Mouse (Mus musculus) G1E (cell line): ENCODE results near the gene Olfr67. TPM values are rescaled to one million over a fixed set of nuclear protein-coding genes. Genes with fewer than 3 reads are reported as not detected.
"Not testable (repeated sequence)": the region's sequence is repeated elsewhere in the genome, so short reads cannot be mapped to it uniquely, and the experiment has no call there.

ENCODE experiments used
- ATAC-seq: 2 replicates; pipeline ENCODE4 v1.8.0; 2016; ENCODE audit warnings: mild to moderate bottlenecking; ENCODE audit not compliant: insufficient number of reproducible peaks, poor library complexity, low FRiP score, severe bottlenecking; ENCODE audit errors: extremely low read depth
- DNase-seq: peaks from one replicate; pipeline ENCODE4 v3.0.0; 2012; ENCODE audit warnings: low spot score
- H3K27me3 ChIP-seq: 2 replicates; pipeline ENCODE4 v1.6.1; 2012; ENCODE audit warnings: mild to moderate bottlenecking, low read length, inconsistent platforms; ENCODE audit not compliant: insufficient read depth
- H3K36me3 ChIP-seq: replicated peaks from 2 replicates; pipeline ENCODE3; 2012; ENCODE audit warnings: mild to moderate bottlenecking, inconsistent platforms
- H3K4me1 ChIP-seq: 2 replicates; pipeline ENCODE4 v1.6.1; 2012; ENCODE audit warnings: low read depth, low read length, inconsistent platforms, mixed read lengths; ENCODE audit not compliant: insufficient read depth
- H3K4me3 ChIP-seq: 2 replicates; pipeline ENCODE4 v1.5.1; 2012; ENCODE audit warnings: low read depth, mild to moderate bottlenecking, inconsistent platforms, low read length, moderate library complexity, mixed read lengths
- H3K9me3 ChIP-seq: replicated peaks from 2 replicates; pipeline ENCODE4 v1.6.1; 2012; ENCODE audit warnings: inconsistent platforms
- CTCF ChIP-seq: IDR thresholded peaks from 2 replicates; pipeline ENCODE4 v1.5.1; 2012; ENCODE audit warnings: low read depth, low read length, inconsistent platforms, mixed read lengths
- GATA1 ChIP-seq: IDR thresholded peaks from 2 replicates; pipeline ENCODE4 v1.6.1; 2012; ENCODE audit warnings: borderline replicate concordance, low read length, inconsistent platforms, mixed read lengths
- GATA2 ChIP-seq: IDR thresholded peaks from 2 replicates; pipeline ENCODE4 v1.6.1; 2012; ENCODE audit warnings: low read depth, low read length, inconsistent platforms, borderline replicate concordance
- POLR2AphosphoS5 ChIP-seq: IDR thresholded peaks from 2 replicates; pipeline ENCODE4 v1.6.1; 2012; ENCODE audit warnings: low read depth, low read length, inconsistent platforms; ENCODE audit not compliant: insufficient replicate concordance
- TAL1 ChIP-seq: conservative IDR thresholded peaks from 2 replicates; pipeline ENCODE4 v1.6.1; 2012; ENCODE audit warnings: low read depth, low read length, inconsistent platforms, mixed read lengths
- polyA plus RNA-seq: library from polyadenylated mRNA; stranded (reverse); fragments of >175 nt; gene quantifications from 2 replicates; pipeline ENCODE4 v1.2.3, GENCODE M21; 2012
- total RNA-seq, 2 experiments: library from RNA; stranded (forward) in 1 of 2; stranded (reverse) in 1 of 2; fragments of 200-1000 nt in 1 of 2; fragments of >200 nt in 1 of 2; fragmentation: Nextera tagmentation in 1 of 2; gene quantifications; 2 replicates each; pipeline ENCODE4 v1.2.3; 2014 to 2017

The Olfr67 gene
- total and polyA plus RNA-seq, 3 experiments, result 0.01 TPM; not detected in 2

GRCm38 (mm10) chr7:103824597-103824996 lies 33.0 kb upstream of the Olfr67 start:
- no peak for DNase-seq
- TF ChIP-seq CTCF, result no peak
- no peak for TF ChIP-seq TAL1
- no peak for TF ChIP-seq POLR2AphosphoS5
- TF ChIP-seq GATA1, result no peak
- TF ChIP-seq GATA2, result no peak
- H3K4me1 ChIP-seq, result peaks cover 17% of the 10 kb centered on the region
- no peak for ATAC-seq
- no peak overlapping the region for H3K4me3 ChIP-seq
- no peaks in the 10 kb centered on the region for H3K9me3 ChIP-seq
- H3K36me3 ChIP-seq, result no peaks in the 10 kb centered on the region
- H3K27me3 ChIP-seq, result no peaks in the 10 kb centered on the region

- ATAC-seq, H3K9me3 ChIP-seq, H3K36me3 ChIP-seq, H3K27me3 ChIP-seq, H3K4me3 ChIP-seq, DNase-seq: not testable (repeated sequence)
- H3K4me1 ChIP-seq, result peaks cover 27% of the 10 kb centered on the region
These were observed 23.5 kb upstream of the Olfr67 start for GRCm38 (mm10) chr7:103815085-103815484.

GRCm38 (mm10) chr7:103813766-103814165 lies 22.1 kb upstream of the Olfr67 start, which contains the start of gene Hbb-bt:
Gene Hbb-bt, minus strand, starts transcription at chr7:103813996.
- Histone ChIP-seq H3K9me3 (no peaks in the 10 kb centered on the region), H3K4me1 (peaks cover 36% of the 10 kb centered on the region), H3K27me3 (no peaks in the 10 kb centered on the region), H3K36me3 (no peaks in the 10 kb centered on the region), H3K4me3 (peak within 1 kb of the TSS; percentile 27; the same call in 1 of the 2 replicates)
- TF ChIP-seq CTCF (no peak), GATA1 (no peak), TAL1 (no peak), POLR2AphosphoS5 (no peak), GATA2 (no peak)
- DNase-seq, result no peak
- ATAC-seq, result no peak

- H3K4me3 ChIP-seq, H3K36me3 ChIP-seq, H3K27me3 ChIP-seq, ATAC-seq, H3K9me3 ChIP-seq, DNase-seq: not testable (repeated sequence)
- peaks cover 36% of the 10 kb centered on the region for H3K4me1 ChIP-seq
These were observed 21.5 kb upstream of the Olfr67 start for GRCm38 (mm10) chr7:103813152-103813551.

- peaks cover 37% of the 10 kb centered on the region for H3K4me1 ChIP-seq
- no peak overlapping the region; the same call in 1 of the 2 replicates for H3K4me3 ChIP-seq
- ATAC-seq, result peak; percentile 38
- H3K9me3 ChIP-seq, result no peaks in the 10 kb centered on the region
- H3K27me3 ChIP-seq, result no peaks in the 10 kb centered on the region
- H3K36me3 ChIP-seq, result no peaks in the 10 kb centered on the region
- DNase-seq, result peak; percentile 15
- TF ChIP-seq GATA2, result no peak
- no peak for TF ChIP-seq POLR2AphosphoS5
- no peak for TF ChIP-seq GATA1
- TF ChIP-seq TAL1, result peak; percentile 53
- no peak for TF ChIP-seq CTCF
These were observed 20.6 kb upstream of the Olfr67 start for GRCm38 (mm10) chr7:103812174-103812573.

- H3K4me1 ChIP-seq, result peaks cover 41% of the 10 kb centered on the region
- no peaks in the 10 kb centered on the region for H3K27me3 ChIP-seq
- DNase-seq, result no peak
- no peaks in the 10 kb centered on the region for H3K9me3 ChIP-seq
- no peak overlapping the region; the same call in 1 of the 2 replicates for H3K4me3 ChIP-seq
- TF ChIP-seq TAL1 (peak; percentile 40; the same call in 1 of the 2 replicates), CTCF (no peak)
- H3K36me3 ChIP-seq, result no peaks in the 10 kb centered on the region
- ATAC-seq, result peak; percentile 51
These were observed 19.7 kb upstream of the Olfr67 start for GRCm38 (mm10) chr7:103811223-103811845.

- H3K4me1 ChIP-seq, result peaks cover 41% of the 10 kb centered on the region
- DNase-seq (no peak), ATAC-seq (no peak)
- no peaks in the 10 kb centered on the region for H3K27me3 ChIP-seq
- TF ChIP-seq GATA2 (no peak), CTCF (no peak), GATA1 (no peak), TAL1 (no peak), POLR2AphosphoS5 (no peak)
- H3K4me3 ChIP-seq, result no peak overlapping the region
- H3K9me3 ChIP-seq, result no peaks in the 10 kb centered on the region
- H3K36me3 ChIP-seq, result no peaks in the 10 kb centered on the region
These were observed 19.1 kb upstream of the Olfr67 start for GRCm38 (mm10) chr7:103810746-103811145.
